ENCODE assay signal across 8 mouse cellular contexts in genomic region chr2:128408718-128409117, GRCm38 (mm10).
A peak's percentile ranks its signal among the peaks of the same experiment; 100 is the strongest.
DNase-seq lines count a peak whose midpoint lies in the region; ATAC-seq and TF ChIP-seq lines count a peak whose summit lies in the region.
"Had no signal": no experiment of that assay in that cellular context is flagged by ENCODE, and none has a peak within 500 bp of the region (broad histone marks: within the 10 kb centered on the region; RNA-seq: fewer than 3 reads in every experiment).

No protein-coding gene starts in this region.

- ATAC-seq in liver, embryonic 12.5 days: no peak

- H3K9ac ChIP-seq in liver, embryonic 12.5 days: no peak overlapping the region
- H3K9ac ChIP-seq: midbrain, embryonic 12.5 days had no signal

- H3K4me3 ChIP-seq in liver, embryonic 12.5 days: no peak overlapping the region
- H3K4me3 ChIP-seq in bone marrow, adult 2 months (replicated peaks; ENCODE audit: control insufficient read depth, low read depth, low read length): no peak overlapping the region
- no peak overlapping the region for H3K4me3 ChIP-seq in small intestine, adult 2 months (ENCODE audit: low read depth, low read length)
- H3K4me3 ChIP-seq: midbrain, embryonic 12.5 days had no signal

- TF ChIP-seq CTCF in bone marrow, adult 2 months (IDR thresholded peaks at IDR 0.05; ENCODE audit: control insufficient read depth, insufficient read depth, low read length): peak; percentile 67
- TF ChIP-seq CTCF in small intestine, adult 2 months (IDR thresholded peaks at IDR 0.05; ENCODE audit: extremely low read depth, insufficient read length, insufficient replicate concordance, low read depth, low read length): peak; percentile 48; the same call in 1 of the 2 replicates

- no peak overlapping the region for H3K4me2 ChIP-seq in liver, embryonic 12.5 days
- H3K4me2 ChIP-seq: midbrain, embryonic 12.5 days had no signal

- H3K9me3 ChIP-seq in liver, embryonic 12.5 days (replicated peaks): no peaks in the 10 kb centered on the region
- H3K9me3 ChIP-seq: midbrain, embryonic 12.5 days had no signal

- no peak for TF ChIP-seq POLR2A in bone marrow, adult 2 months (IDR thresholded peaks at IDR 0.05; ENCODE audit: borderline replicate concordance, control insufficient read depth, low read depth, low read length)
- no peak for TF ChIP-seq POLR2A in small intestine, adult 2 months (IDR thresholded peaks at IDR 0.05; ENCODE audit: low read depth, low read length)

- WGBS in liver, embryonic 12.5 days (ENCODE audit: insufficient replicate concordance): 38% methylated on average over 6 of the region's 6 CpGs
- WGBS in bone marrow, adult 2 months: 65% methylated on average over 6 of the region's 6 CpGs
- WGBS in small intestine, adult 2 months: 59% methylated on average over 6 of the region's 6 CpGs

- peaks cover 9% of the 10 kb centered on the region; the same call in 1 of the 2 replicates for H3K4me1 ChIP-seq in liver, embryonic 12.5 days
- H3K4me1 ChIP-seq in bone marrow, adult 2 months (ENCODE audit: control insufficient read depth, insufficient read depth, low read length): peaks cover 4% of the 10 kb centered on the region
- peaks cover 12% of the 10 kb centered on the region; the same call in 1 of the 2 replicates for H3K4me1 ChIP-seq in small intestine, adult 2 months (ENCODE audit: control insufficient read depth, insufficient read depth, insufficient read length, low read length)

- no peaks in the 10 kb centered on the region for H3K27me3 ChIP-seq in liver, embryonic 12.5 days (replicated peaks)
- no peaks in the 10 kb centered on the region for H3K27me3 ChIP-seq in small intestine, adult 2 months (ENCODE audit: control insufficient read depth, insufficient read depth, low read length)
- H3K27me3 ChIP-seq: midbrain, embryonic 12.5 days had no signal

- peak; percentile 59 for DNase-seq in liver
- peak; percentile 68 for DNase-seq in NIH3T3 (ENCODE audit: low read depth)
- peak; percentile 80 to 81 for DNase-seq in kidney, postnatal 4 days
- DNase-seq in cerebellum, adult 9-11 months: no peak

- no peak overlapping the region for H3K27ac ChIP-seq in liver, embryonic 12.5 days
- no peak overlapping the region for H3K27ac ChIP-seq in bone marrow, adult 2 months (ENCODE audit: control insufficient read depth, insufficient read depth, low read depth, low read length, poor library complexity)
- H3K27ac ChIP-seq in small intestine, adult 2 months (ENCODE audit: insufficient read depth, low read depth, low read length): no peak overlapping the region
- H3K27ac ChIP-seq: midbrain, embryonic 12.5 days had no signal

- H3K36me3 ChIP-seq in liver, embryonic 12.5 days: no peaks in the 10 kb centered on the region
- no peaks in the 10 kb centered on the region for H3K36me3 ChIP-seq in small intestine, adult 2 months (ENCODE audit: control insufficient read depth, insufficient read depth, low read length)
- H3K36me3 ChIP-seq: midbrain, embryonic 12.5 days had no signal
